Mouse (Mus musculus) MEL (cell line): ENCODE measurements around the gene Dyrk3. TPM values are rescaled to one million over a fixed set of nuclear protein-coding genes. Genes with fewer than 3 reads are reported as not detected.

ENCODE experiments used
- DNase-seq: peaks from one replicate; pipeline ENCODE4 v3.0.0; 2011; ENCODE audit warnings: low read depth, low spot score
- H3K27ac ChIP-seq: 2 replicates; pipeline ENCODE4 v1.5.1; 2012; ENCODE audit warnings: low read depth, mild to moderate bottlenecking, control low read depth, low read length, moderate library complexity; ENCODE audit not compliant: control insufficient read depth
- H3K27me3 ChIP-seq, 2 experiments: fragments of 150-350 bp in 1 of 2; sonication (generic) in 1 of 2; 2 replicates each; pipeline ENCODE4 v1.6.1; 2012; ENCODE audit warnings: low read length in 2 of 2, mild to moderate bottlenecking in 2 of 2, improper control_type of control experiment in 1 of 2, moderate library complexity in 1 of 2; ENCODE audit not compliant: insufficient read depth in 2 of 2, control insufficient read depth in 1 of 2
- H3K36me3 ChIP-seq, 2 experiments: 2 replicates each; pipeline ENCODE4 v1.6.1; 2012 to 2014; ENCODE audit warnings: low read length in 2 of 2, improper control_type of control experiment in 1 of 2, inconsistent platforms in 1 of 2, mild to moderate bottlenecking in 1 of 2; ENCODE audit not compliant: insufficient read depth in 2 of 2, control insufficient read depth in 1 of 2
- H3K4me1 ChIP-seq, 2 experiments: fragments of 150-350 bp in 1 of 2; sonication (generic) in 1 of 2; 2 replicates each; pipeline ENCODE4 v1.6.1; 2012; ENCODE audit warnings: low read length in 2 of 2, improper control_type of control experiment in 1 of 2, mild to moderate bottlenecking in 1 of 2; ENCODE audit not compliant: insufficient read depth in 2 of 2, control insufficient read depth in 1 of 2
- H3K4me3 ChIP-seq, 2 experiments: fragments of 150-350 bp in 1 of 2; sonication (generic) in 1 of 2; 2 replicates each; pipeline ENCODE4 v1.5.1; 2012; ENCODE audit warnings: low read depth in 2 of 2, low read length in 2 of 2, mild to moderate bottlenecking in 2 of 2, moderate library complexity in 2 of 2, control low read depth in 1 of 2, improper control_type of control experiment in 1 of 2; ENCODE audit not compliant: control insufficient read depth in 1 of 2, insufficient read depth in 1 of 2
- H3K79me2 ChIP-seq: 2 replicates; pipeline ENCODE4 v1.6.1; 2012; ENCODE audit warnings: mild to moderate bottlenecking, low read length, moderate library complexity; ENCODE audit not compliant: control insufficient read depth, poor library complexity, insufficient read depth
- H3K9ac ChIP-seq: 2 replicates; pipeline ENCODE4 v1.6.1; 2012; ENCODE audit warnings: low read depth, mild to moderate bottlenecking, control low read depth, low read length, moderate library complexity; ENCODE audit not compliant: control insufficient read depth, poor library complexity, severe bottlenecking
- H3K9me3 ChIP-seq: fragments of 150-350 bp; sonication (generic); replicated peaks from 2 replicates; pipeline ENCODE4 v1.6.1; 2012; ENCODE audit warnings: mild to moderate bottlenecking, low read length, improper control_type of control experiment, moderate library complexity; ENCODE audit not compliant: insufficient read depth
- BHLHE40 ChIP-seq: IDR thresholded peaks from 2 replicates; pipeline ENCODE4 v1.6.1; 2012; ENCODE audit warnings: low read depth, mild to moderate bottlenecking, inconsistent platforms, low read length, improper control_type of control experiment, borderline replicate concordance
- CHD2 ChIP-seq: IDR thresholded peaks from 2 replicates; pipeline ENCODE4 v1.6.1; 2011; ENCODE audit warnings: low read length, improper control_type of control experiment
- CTCF ChIP-seq, 3 experiments: IDR thresholded peaks in 2 of 3; conservative IDR thresholded peaks in 1 of 3; 2 replicates each; pipeline ENCODE4 v1.5.1; 2011 to 2012; ENCODE audit warnings: low read length in 3 of 3, low read depth in 2 of 3, mild to moderate bottlenecking in 2 of 3, improper control_type of control experiment in 1 of 3, inconsistent platforms in 1 of 3, mixed read lengths in 1 of 3, moderate library complexity in 1 of 3; ENCODE audit not compliant: control insufficient read depth in 1 of 3, insufficient read depth in 1 of 3, poor library complexity in 1 of 3, severe bottlenecking in 1 of 3
- EP300 ChIP-seq, 2 experiments: IDR thresholded peaks; 2 replicates each; pipeline ENCODE4 v1.6.1; 2011; ENCODE audit warnings: improper control_type of control experiment in 2 of 2, low read length in 2 of 2, low read depth in 1 of 2, mild to moderate bottlenecking in 1 of 2
- ETS1 ChIP-seq: IDR thresholded peaks from 2 replicates; pipeline ENCODE4 v1.6.1; 2012; ENCODE audit warnings: low read depth, mild to moderate bottlenecking, inconsistent platforms, low read length, improper control_type of control experiment, moderate library complexity
- GABPA ChIP-seq: IDR thresholded peaks from 2 replicates; pipeline ENCODE4 v1.6.1; 2012; ENCODE audit warnings: low read depth, mild to moderate bottlenecking, inconsistent platforms, low read length, improper control_type of control experiment, moderate library complexity
- GATA1 ChIP-seq: IDR thresholded peaks from 2 replicates; pipeline ENCODE4 v1.6.1; 2011; ENCODE audit warnings: low read depth, low read length, improper control_type of control experiment
- MAFK ChIP-seq: IDR thresholded peaks from 2 replicates; pipeline ENCODE4 v1.6.1; 2011; ENCODE audit warnings: low read depth, mild to moderate bottlenecking, low read length, improper control_type of control experiment, borderline replicate concordance
- MAX ChIP-seq: IDR thresholded peaks from 2 replicates; pipeline ENCODE4 v1.6.1; 2011; ENCODE audit warnings: low read length, improper control_type of control experiment
- MAZ ChIP-seq: IDR thresholded peaks from 2 replicates; pipeline ENCODE4 v1.6.1; 2012; ENCODE audit warnings: low read depth, mild to moderate bottlenecking, inconsistent platforms, low read length, improper control_type of control experiment
- NRF1 ChIP-seq: IDR thresholded peaks from 2 replicates; pipeline ENCODE4 v1.6.1; 2014; ENCODE audit warnings: low read depth, mild to moderate bottlenecking, inconsistent platforms, low read length, improper control_type of control experiment, moderate library complexity; ENCODE audit not compliant: poor library complexity, insufficient read depth, severe bottlenecking
- POLR2A ChIP-seq, 2 experiments: IDR thresholded peaks; 2 replicates each; pipeline ENCODE4 v1.6.1; 2011 to 2012; ENCODE audit warnings: low read length in 2 of 2, mild to moderate bottlenecking in 2 of 2, control low read depth in 1 of 2, improper control_type of control experiment in 1 of 2, low read depth in 1 of 2, moderate library complexity in 1 of 2; ENCODE audit not compliant: control insufficient read depth in 1 of 2, insufficient read depth in 1 of 2, poor library complexity in 1 of 2
- POLR2AphosphoS2 ChIP-seq: IDR thresholded peaks from 2 replicates; pipeline ENCODE4 v1.6.1; 2011; ENCODE audit warnings: low read length, improper control_type of control experiment
- POLR2AphosphoS5 ChIP-seq: IDR thresholded peaks from 2 replicates; pipeline ENCODE4 v1.6.1; 2012; ENCODE audit warnings: low read depth, borderline replicate concordance, mild to moderate bottlenecking, inconsistent platforms, low read length, moderate library complexity, mixed read lengths
- RAD21 ChIP-seq: IDR thresholded peaks from 2 replicates; pipeline ENCODE4 v1.6.1; 2011; ENCODE audit warnings: mild to moderate bottlenecking, low read depth, low read length, improper control_type of control experiment
- RCOR1 ChIP-seq: IDR thresholded peaks from 2 replicates; pipeline ENCODE4 v1.6.1; 2012; ENCODE audit warnings: low read depth, mild to moderate bottlenecking, inconsistent platforms, low read length, improper control_type of control experiment
- SMC3 ChIP-seq: IDR thresholded peaks from 2 replicates; pipeline ENCODE4 v1.6.1; 2011; ENCODE audit warnings: low read depth, low read length, improper control_type of control experiment
- TBP ChIP-seq: IDR thresholded peaks from 2 replicates; pipeline ENCODE4 v1.8.0; 2011; ENCODE audit warnings: low read depth, low read length, improper control_type of control experiment
- TCF12 ChIP-seq: IDR thresholded peaks from 2 replicates; pipeline ENCODE4 v1.6.1; 2014; ENCODE audit warnings: low read depth, mild to moderate bottlenecking, inconsistent platforms, low read length, improper control_type of control experiment, moderate library complexity
- UBTF ChIP-seq: IDR thresholded peaks from 2 replicates; pipeline ENCODE4 v1.6.1; 2012; ENCODE audit warnings: low read depth, mild to moderate bottlenecking, inconsistent platforms, low read length, improper control_type of control experiment, moderate library complexity, borderline replicate concordance; ENCODE audit not compliant: insufficient read depth
- USF1 ChIP-seq: IDR thresholded peaks from 2 replicates; pipeline ENCODE4 v1.6.1; 2014; ENCODE audit warnings: low read depth, mild to moderate bottlenecking, inconsistent platforms, low read length, improper control_type of control experiment, moderate library complexity
- polyA plus RNA-seq, 2 experiments: library from polyadenylated mRNA; stranded (reverse) in 1 of 2; unstranded in 1 of 2; fragments of >175 nt in 1 of 2; fragments of >200 nt in 1 of 2; gene quantifications; 2 replicates each; pipeline versions ENCODE4 v1.2.1 to v1.2.4; 2012; ENCODE audit warnings: low replicate concordance in 2 of 2, low read depth in 1 of 2; ENCODE audit not compliant: insufficient read length in 2 of 2, insufficient read depth in 1 of 2, missing spikeins in 1 of 2
- total RNA-seq: library from RNA; depleted of rRNA; stranded (reverse); fragments of 300-350 nt; gene quantifications from 2 replicates; pipeline ENCODE4 v1.2.3, GENCODE M21; 2012

Dyrk3 gene
- total and polyA plus RNA-seq, 3 experiments: 8.6 to 11.8 TPM; not detected in 1

GRCm38 (mm10) chr1:131083609-131084008, 54.5 kb downstream of the Dyrk3 start:
- no peak for DNase-seq
- TF ChIP-seq UBTF (no peak), TCF12 (no peak), BHLHE40 (no peak), POLR2A (IDR thresholded peaks at IDR 0.05; ENCODE audit: control insufficient read depth in 1 of 2, insufficient read depth in 1 of 2, low read depth in 1 of 2, low read length in 2 of 2, poor library complexity in 1 of 2) (no peak)
- Histone ChIP-seq H3K27me3 (no peaks in the 10 kb centered on the region), H3K27ac (no peak overlapping the region), H3K36me3 (peaks cover 0 to 3% of the 10 kb centered on the region in 2 experiments; a peak in 2 of 4 replicates), H3K4me1 (peaks cover 0 to 11% of the 10 kb centered on the region in 2 experiments; a peak in 2 of 4 replicates), H3K9me3 (no peaks in the 10 kb centered on the region), H3K9ac (no peak overlapping the region), H3K79me2 (peaks cover 40% of the 10 kb centered on the region), H3K4me3 (no peak overlapping the region)

GRCm38 (mm10) chr1:131083122-131083521, 55.0 kb downstream of the Dyrk3 start:
- peaks cover 0 to 11% of the 10 kb centered on the region in 2 experiments; a peak in 2 of 4 replicates for H3K4me1 ChIP-seq
- H3K27ac ChIP-seq: no peak overlapping the region
- no peaks in the 10 kb centered on the region for H3K9me3 ChIP-seq
- TF ChIP-seq ETS1 (no peak), GABPA (no peak), NRF1 (no peak), RCOR1 (no peak), BHLHE40 (no peak)
- peaks cover 40% of the 10 kb centered on the region for H3K79me2 ChIP-seq
- H3K9ac ChIP-seq: no peak overlapping the region
- DNase-seq: no peak
- H3K4me3 ChIP-seq: no peak overlapping the region
- H3K36me3 ChIP-seq: peaks cover 0 to 3% of the 10 kb centered on the region in 2 experiments; a peak in 2 of 4 replicates
- no peaks in the 10 kb centered on the region for H3K27me3 ChIP-seq

- no peak for TF ChIP-seq POLR2AphosphoS5
- no peak for TF ChIP-seq MAX
- TF ChIP-seq TBP: no peak
- TF ChIP-seq EP300 (IDR thresholded peaks at IDR 0.05; ENCODE audit: low read depth in 1 of 2, low read length in 2 of 2): no peak
- no peak for TF ChIP-seq POLR2A (IDR thresholded peaks at IDR 0.05; ENCODE audit: control insufficient read depth in 1 of 2, insufficient read depth in 1 of 2, low read depth in 1 of 2, low read length in 2 of 2, poor library complexity in 1 of 2)
- TF ChIP-seq TCF12: no peak
- no peak for TF ChIP-seq USF1
- no peak for TF ChIP-seq SMC3
- no peak for TF ChIP-seq NRF1
- TF ChIP-seq MAFK: no peak
- no peak for TF ChIP-seq GABPA
- no peak for TF ChIP-seq POLR2AphosphoS2
- TF ChIP-seq CTCF (IDR thresholded peaks at IDR 0.05 in 2 of 3, conservative IDR thresholded peaks at IDR 0.05 in 1 of 3; ENCODE audit: control insufficient read depth in 1 of 3, insufficient read depth in 1 of 3, low read depth in 2 of 3, low read length in 3 of 3, poor library complexity in 1 of 3, severe bottlenecking in 1 of 3): no peak
- TF ChIP-seq GATA1: no peak
- no peak for TF ChIP-seq MAZ
- no peak for TF ChIP-seq RCOR1
- no peak for TF ChIP-seq CHD2
- TF ChIP-seq BHLHE40: no peak
- TF ChIP-seq RAD21: no peak
- TF ChIP-seq, all 39 proteins: peak for 0
- no peak overlapping the region for H3K9ac ChIP-seq
- H3K27ac ChIP-seq: no peak overlapping the region
- H3K36me3 ChIP-seq: peaks cover 0 to 10% of the 10 kb centered on the region in 2 experiments; a peak in 2 of 4 replicates
- no peaks in the 10 kb centered on the region for H3K9me3 ChIP-seq
- DNase-seq: no peak
- H3K4me3 ChIP-seq: no peak overlapping the region
- peaks cover 38% of the 10 kb centered on the region for H3K79me2 ChIP-seq
- H3K4me1 ChIP-seq: peaks cover under 1 to 15% of the 10 kb centered on the region in 2 experiments; a peak in 3 of 4 replicates
- H3K27me3 ChIP-seq: no peaks in the 10 kb centered on the region
Measured at GRCm38 (mm10) chr1:131080686-131081085, 57.5 kb downstream of the Dyrk3 start.
